ENCODE assay signal across 8 mouse cellular contexts in the genomic region with DNA sequence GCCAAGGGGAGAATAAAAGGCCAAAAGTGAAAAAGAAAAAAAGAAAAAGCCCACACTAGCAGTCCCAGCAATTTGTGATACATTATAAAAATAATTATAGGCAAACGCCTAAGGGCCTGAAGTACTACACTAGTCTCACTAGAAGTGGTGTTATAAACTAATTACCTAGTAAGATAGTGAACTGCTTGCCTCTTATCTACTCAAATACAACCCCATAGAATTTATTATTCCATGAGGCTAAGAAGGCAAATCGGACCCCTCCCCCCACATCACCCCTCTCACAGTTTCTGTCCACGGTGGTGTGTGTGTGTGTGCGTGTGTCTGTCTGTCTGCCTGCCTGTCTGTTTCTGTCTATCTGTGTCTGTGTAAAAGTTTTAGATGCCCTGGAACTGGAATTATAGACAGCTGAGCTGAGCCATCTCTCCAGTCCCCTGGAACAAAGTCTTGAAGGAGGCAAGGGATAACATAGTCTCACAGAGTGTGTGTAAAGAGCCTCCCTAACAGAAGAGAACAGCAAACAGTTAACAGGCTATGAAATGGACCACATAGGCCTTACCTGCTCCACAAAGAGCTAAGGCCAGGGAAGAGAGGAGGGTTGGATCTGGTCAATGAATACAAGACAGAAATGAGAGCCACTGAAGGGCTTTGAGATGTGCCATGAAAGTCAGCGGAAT. TPM values are rescaled to one million over a fixed set of nuclear protein-coding genes. Genes with fewer than 3 reads are reported as not detected.
DNase-seq lines count a peak whose midpoint lies in the region; ATAC-seq and TF ChIP-seq lines count a peak whose summit lies in the region.

No protein-coding gene starts in this region.

- no peaks in the 10 kb centered on the region for H3K27me3 ChIP-seq in embryonic facial prominence, embryonic 12.5 days
- no peaks in the 10 kb centered on the region for H3K27me3 ChIP-seq in hindbrain, postnatal 0 days (ENCODE audit: insufficient read depth, low read length)

- intact Hi-C loops in left cerebral cortex, adult 2 months (cut with DNase I) = no loop called here

- WGBS in embryonic facial prominence, embryonic 12.5 days = 65% methylated on average over 5 of the region's 5 CpGs
- WGBS in hindbrain, postnatal 0 days = 51% methylated on average over 5 of the region's 5 CpGs

- H3K4me3 ChIP-seq in left cerebral cortex, adult 2 months = peak overlapping the region; percentile 36; the same call in 1 of the 2 replicates
- peak overlapping the region; percentile 35 for H3K4me3 ChIP-seq in embryonic facial prominence, embryonic 12.5 days
- H3K4me3 ChIP-seq in hindbrain, postnatal 0 days (ENCODE audit: low read length) = peak overlapping the region; percentile 36

- no peak overlapping the region for H3K27ac ChIP-seq in left cerebral cortex, adult 2 months
- 0 out of 2 replicates have a peak overlapping the region, but pooled peaks have one; percentile 23 for H3K27ac ChIP-seq in embryonic facial prominence, embryonic 12.5 days
- H3K27ac ChIP-seq in hindbrain, postnatal 0 days = 0 out of 2 replicates have a peak overlapping the region, but pooled peaks have one; percentile 26

- H3K4me2 ChIP-seq in embryonic facial prominence, embryonic 12.5 days (replicated peaks) = peak overlapping the region; percentile 32
- H3K4me2 ChIP-seq in hindbrain, postnatal 0 days (ENCODE audit: low read depth, low read length) = peak overlapping the region; percentile 51

- no peak for TF ChIP-seq CTCF in left cerebral cortex, adult 2 months (IDR thresholded peaks at IDR 0.05)
- TF ChIP-seq CTCF in hindbrain, postnatal 0 days (IDR thresholded peaks at IDR 0.05; ENCODE audit: low read depth) = no peak

- peaks cover 4% of the 10 kb centered on the region; the same call in 1 of the 2 replicates for H3K4me1 ChIP-seq in embryonic facial prominence, embryonic 12.5 days
- peaks cover 4% of the 10 kb centered on the region; the same call in 1 of the 2 replicates for H3K4me1 ChIP-seq in hindbrain, postnatal 0 days (ENCODE audit: insufficient read depth, low read length)

- no peaks in the 10 kb centered on the region for H3K36me3 ChIP-seq in embryonic facial prominence, embryonic 12.5 days
- no peaks in the 10 kb centered on the region for H3K36me3 ChIP-seq in hindbrain, postnatal 0 days (ENCODE audit: insufficient read depth, low read length)

- no peaks in the 10 kb centered on the region for H3K9me3 ChIP-seq in embryonic facial prominence, embryonic 12.5 days
- no peaks in the 10 kb centered on the region for H3K9me3 ChIP-seq in hindbrain, postnatal 0 days (ENCODE audit: low read length)

- no peak for ATAC-seq in embryonic facial prominence, embryonic 12.5 days (ENCODE audit: insufficient number of reproducible peaks, insufficient read depth, low FRiP score, low TSS enrichment)
- peak; percentile 33; the same call in 1 of the 2 replicates for ATAC-seq in hindbrain, postnatal 0 days

- DNase-seq in left cerebral cortex, adult 2 months (ENCODE audit: extremely low spot score in 1 of 2, low spot score in 2 of 2) = no peak
- DNase-seq in left cerebral cortex, adult 9 months (ENCODE audit: low spot score in 2 of 2) = no peak
- no peak for DNase-seq in hindbrain, postnatal 0 days (ENCODE audit: low spot score)
- peak; percentile 21 for DNase-seq in naive thymus-derived CD4-positive, alpha-beta T cell, adult 2 months (ENCODE audit: low read depth)
- DNase-seq in layer of hippocampus, postnatal 25 days (ENCODE audit: extremely low spot score in 1 of 2, low spot score in 1 of 2) = no peak
- no peak for DNase-seq in left cerebral cortex, adult 8-10 months (ENCODE audit: low spot score in 2 of 2)
- no peak for DNase-seq in natural killer cell, adult 2 months (ENCODE audit: low spot score in 2 of 2)

- no peak overlapping the region for H3K9ac ChIP-seq in embryonic facial prominence, embryonic 12.5 days
- H3K9ac ChIP-seq in hindbrain, postnatal 0 days (replicated peaks; ENCODE audit: low read length) = no peak overlapping the region

RNA-seq across cellular contexts. Expression of a gene that starts 27.4 kb away (rescaled TPM):
- 100 to 1,000 TPM; 376 to 385 TPM for total RNA-seq in left cerebral cortex, adult 2 months (2021)
- polyA plus RNA-seq in embryonic facial prominence, embryonic 12.5 days (2016; fragmentation: Nextera tagmentation; extraction: Ambion mirVana) = 3.6 TPM in 2 replicates
- total RNA-seq in hindbrain, postnatal 0 days (2014; rRNA removed) = 228 and 259 TPM in 2 replicates
- 10.7 and 11.2 TPM in 2 replicates for polyA plus RNA-seq in hindbrain, postnatal 0 days (2015; fragmentation: Nextera tagmentation; extraction: Ambion mirVana)
- 100 to 1,000 TPM; 310 to 347 TPM for total RNA-seq in layer of hippocampus, postnatal 25 days (2021)
- total RNA-seq in left cerebral cortex, adult 8-10 months (2022) = 100 to 1,000 TPM; 359 to 405 (median 385) TPM
